Mouse (Mus musculus): ENCODE measurements around the gene Serpinb1a. TPM values are rescaled to one million over a fixed set of nuclear protein-coding genes. Genes with fewer than 3 reads are reported as not detected.

Serpinb1a gene
- polyA plus RNA-seq, 3 experiments from 2014 or later, result 10.1 to 86.4 (median 28.2) TPM

DNA sequence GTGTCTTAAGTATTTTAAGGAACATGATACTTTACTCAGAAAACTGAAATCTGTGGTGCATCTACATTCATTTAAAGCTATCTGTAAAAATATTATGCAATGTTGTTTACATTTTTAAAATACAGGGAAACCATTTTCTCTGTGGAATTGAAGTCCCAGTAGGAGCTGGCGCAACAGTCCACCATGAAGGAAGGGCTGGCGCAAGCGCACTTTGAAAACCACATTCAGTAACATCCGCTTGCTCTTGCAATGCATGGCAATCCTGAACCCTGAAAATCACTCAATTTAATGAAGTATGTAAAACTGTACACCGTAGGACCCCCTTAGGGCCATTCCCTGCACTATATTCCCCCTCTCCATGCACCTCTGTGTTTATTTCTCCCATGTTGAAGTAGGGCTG lies 16.5 kb downstream of the Serpinb1a start:
- ATAC-seq, result no peak

DNA sequence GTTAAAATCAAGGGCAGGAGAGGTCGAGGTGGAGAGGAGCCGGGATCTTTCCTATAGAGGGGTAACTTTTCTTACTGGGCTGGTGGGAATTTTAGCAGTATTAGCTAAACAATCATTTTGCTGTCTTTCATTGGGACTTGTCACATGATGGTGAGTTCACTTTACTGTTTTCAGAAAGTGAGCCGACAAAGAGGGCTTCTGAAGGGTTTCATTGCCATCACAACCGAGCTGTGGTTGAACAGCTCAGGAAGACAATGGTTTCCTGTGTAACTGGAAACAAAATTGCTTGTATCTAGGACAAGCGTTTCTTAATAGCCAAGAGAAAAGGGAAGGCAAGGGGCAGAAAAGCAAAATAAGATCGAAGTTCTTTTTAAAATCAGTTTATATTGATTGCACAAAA lies 17.7 kb downstream of the Serpinb1a start:
- peak; percentile 64 for ATAC-seq

DNA sequence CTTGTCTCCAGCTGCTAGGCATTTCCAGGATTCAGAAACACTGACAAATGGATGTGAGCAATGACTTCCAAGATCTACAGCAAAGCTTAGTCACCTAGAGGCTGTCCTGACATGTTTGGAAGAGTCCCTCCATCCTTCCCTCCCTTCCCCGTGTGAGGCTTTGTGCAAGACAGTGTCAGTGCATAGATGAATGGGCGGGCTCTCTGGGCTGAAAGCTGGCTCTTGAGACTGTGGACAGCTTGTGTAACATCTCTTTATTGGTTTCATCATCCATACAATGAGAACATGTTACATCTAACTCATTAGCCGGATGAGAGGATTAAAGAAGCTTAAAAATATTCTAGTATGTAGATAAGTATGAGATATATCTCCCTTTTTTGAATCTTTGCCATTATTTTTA lies 18.2 kb downstream of the Serpinb1a start:
- ATAC-seq, result no peak

DNA sequence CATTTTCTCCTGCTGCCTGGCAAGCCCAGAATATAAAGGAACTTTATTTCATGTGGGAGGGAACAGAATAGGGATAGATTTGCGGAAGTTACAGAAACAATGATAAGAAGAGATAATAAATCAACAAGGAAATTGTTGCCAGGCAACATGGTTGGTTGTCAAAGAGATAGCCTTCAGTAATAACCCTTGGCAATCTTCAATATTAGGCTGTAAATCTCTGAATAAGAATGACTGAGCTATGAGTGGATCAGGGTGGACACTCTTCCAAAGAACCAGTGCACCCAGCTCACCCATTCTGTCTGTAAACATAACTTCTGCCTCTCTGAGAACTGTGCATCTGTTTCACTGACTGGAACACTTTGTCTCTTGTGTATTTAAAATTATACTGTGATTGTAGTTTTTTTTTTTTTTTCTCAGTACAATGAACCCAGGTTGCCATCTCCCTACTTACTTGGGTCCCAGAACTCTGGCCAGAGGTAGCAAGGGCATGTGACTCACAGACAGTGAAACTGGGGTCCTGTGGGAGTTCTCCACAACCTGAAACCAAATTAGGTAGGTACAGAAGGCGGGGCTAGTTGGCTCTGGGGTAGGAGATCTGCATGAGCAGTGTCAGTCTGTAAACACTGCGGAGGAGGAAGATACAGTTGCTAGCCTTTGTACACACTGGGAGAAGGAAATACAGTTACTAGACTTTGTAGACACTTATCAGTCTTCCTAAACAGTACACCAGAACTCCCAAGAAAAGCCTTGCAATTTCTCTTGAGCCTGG lies 19.3 kb downstream of the Serpinb1a start:
- no peak for ATAC-seq

DNA sequence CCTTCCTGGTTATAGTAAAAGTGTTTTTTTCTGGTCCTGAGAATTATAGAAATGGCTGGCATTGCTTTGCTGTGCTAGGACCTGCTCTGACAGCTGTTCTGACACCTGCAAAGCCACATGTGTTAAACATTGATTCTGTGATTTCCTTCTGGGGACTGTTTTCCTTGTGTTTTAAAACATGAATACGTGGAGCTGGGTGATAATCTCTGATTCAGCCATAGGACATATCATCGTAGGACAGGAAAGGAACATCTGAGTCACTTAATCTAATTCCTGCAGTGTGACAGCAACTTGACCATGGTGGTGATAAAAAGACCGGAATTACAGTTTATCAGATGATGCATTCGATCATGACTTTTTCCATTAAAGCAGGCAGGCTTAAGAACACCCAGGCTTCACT lies 22.1 kb downstream of the Serpinb1a start:
- no peak for ATAC-seq

DNA sequence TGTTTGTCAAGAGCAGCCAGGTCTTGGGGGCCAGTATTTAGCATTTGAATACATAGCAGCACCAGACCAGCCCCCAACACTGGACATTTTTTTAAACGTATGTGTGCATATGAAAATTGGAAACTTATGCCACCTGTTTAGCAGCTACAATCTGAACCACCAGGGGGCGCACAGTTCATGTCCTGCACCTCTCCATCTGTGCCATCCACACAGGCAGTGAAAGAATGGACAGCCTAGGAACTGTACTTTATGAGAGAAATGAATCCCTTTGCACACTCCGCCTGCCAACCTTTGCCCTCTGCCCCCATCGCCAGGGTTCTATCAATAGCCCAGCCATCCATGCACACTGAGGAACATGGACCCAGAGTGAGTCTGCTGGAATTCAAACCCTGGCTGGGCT lies 23.0 kb downstream of the Serpinb1a start:
- no peak for ATAC-seq

DNA sequence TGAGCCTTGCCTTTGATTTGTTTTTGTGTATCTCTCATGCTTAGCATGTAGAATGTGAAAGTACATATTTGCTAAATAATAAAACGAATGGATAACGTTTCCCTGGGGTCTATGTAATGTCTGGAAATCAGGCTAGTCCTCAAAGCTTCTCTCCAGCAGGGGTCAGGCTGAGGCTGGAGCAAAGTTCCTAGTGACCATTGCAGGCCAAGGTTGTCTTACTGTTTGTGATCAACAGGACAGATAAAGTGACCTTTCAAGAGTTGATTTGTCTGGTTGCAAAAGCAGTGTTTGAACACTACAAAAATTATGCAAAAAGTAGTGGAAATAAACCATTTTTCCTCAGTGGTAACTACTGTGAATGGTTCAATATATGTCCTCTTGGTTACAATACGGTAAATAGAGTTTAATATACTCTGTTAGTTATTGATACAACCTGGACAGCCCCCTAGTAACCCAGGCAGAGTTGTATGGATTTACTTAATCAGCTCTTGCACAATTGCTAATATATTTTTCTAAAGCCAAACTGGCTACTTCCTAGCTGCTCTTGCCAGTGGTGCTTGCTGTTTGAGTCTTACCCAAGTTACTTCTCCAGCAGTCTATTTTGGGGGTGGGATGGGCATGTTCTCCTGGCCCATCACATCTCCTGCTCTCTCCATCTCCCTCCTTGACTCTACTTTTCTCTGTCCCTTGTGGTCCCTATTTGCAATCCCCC lies 23.7 kb downstream of the Serpinb1a start:
- ATAC-seq, result no peak

DNA sequence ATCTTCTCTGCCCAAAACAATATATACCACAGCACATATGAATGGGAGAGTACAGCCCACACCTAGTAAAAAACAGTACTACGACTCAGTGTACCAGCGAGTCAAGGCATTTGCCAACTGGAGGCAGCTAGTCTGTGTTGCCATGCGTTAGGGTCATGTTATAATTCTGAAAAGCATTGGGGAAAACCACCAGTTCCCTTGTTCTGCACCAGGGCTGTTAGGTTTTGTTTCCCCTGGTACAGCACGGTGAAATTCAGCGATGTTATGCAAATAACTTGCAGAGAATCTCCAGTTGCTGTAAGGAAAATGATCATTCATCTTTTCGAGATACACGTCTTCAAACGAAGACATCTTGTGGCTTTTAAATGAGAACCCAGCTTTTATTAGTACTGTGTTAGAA lies 25.4 kb downstream of the Serpinb1a start:
- no peak for ATAC-seq

DNA sequence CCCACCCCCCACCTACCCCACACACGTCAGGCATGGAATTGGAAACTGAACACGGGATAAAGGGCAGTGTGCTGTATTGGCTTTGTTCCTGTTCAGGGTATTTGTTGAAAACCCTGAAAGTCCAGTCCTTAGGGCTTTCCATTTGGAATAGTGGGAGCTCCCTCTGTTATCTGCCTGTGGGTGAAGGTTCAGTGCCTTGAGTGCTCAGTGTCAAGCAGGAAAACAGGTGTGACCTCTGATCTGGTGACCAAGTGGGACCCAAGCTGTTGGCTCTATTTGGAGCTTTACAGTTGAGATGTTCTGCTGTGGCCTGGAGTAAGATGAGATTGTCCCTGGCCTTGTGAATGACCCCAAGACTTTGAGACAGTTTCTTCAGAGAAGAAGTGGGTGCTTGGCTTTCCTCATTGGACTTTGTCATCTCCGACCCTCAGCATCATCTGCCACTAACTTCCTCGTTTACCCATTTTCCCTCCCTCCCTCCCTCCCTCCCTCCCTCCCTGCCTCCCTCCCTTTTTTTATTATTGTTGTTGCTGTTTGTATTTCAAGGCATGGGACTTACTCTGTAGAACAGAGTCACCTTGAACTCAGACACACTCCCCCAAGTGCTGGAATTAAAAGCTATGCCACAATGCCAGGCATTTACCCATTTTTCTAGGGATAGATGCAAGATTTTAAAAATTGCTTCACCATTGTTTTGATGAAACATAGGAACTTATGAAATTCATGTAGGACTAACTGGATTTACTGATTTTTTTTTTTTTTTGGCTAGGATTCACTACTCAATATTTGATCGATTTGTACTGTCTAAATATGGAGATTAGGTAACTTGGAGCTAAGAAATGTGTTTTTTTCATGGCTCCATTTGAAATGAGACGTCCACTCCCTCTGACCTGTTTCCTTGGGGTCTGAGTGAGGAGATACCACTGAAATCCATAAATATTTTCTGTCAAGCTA lies 26.3 kb downstream of the Serpinb1a start:
- ATAC-seq, result no peak

DNA sequence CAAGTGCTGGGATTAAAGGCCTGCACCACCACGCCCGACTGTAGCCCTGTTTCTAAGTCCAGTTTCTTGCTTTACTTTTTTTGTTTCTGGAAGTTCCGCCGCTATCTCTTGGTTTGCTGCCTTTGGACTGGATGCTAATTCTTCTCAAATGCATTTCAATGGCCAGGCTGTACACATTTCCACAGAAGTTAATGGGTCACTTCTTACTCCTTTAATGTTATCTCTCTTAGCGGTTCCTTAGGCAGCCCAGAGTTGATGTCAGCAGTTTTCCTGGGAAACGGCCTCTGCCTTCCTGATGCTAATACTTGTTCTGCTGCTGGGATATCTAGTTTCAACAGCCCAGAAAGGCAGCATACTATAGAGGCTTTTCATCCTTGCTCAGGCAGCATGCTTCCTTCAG lies 27.9 kb downstream of the Serpinb1a start:
- ATAC-seq, result no peak

DNA sequence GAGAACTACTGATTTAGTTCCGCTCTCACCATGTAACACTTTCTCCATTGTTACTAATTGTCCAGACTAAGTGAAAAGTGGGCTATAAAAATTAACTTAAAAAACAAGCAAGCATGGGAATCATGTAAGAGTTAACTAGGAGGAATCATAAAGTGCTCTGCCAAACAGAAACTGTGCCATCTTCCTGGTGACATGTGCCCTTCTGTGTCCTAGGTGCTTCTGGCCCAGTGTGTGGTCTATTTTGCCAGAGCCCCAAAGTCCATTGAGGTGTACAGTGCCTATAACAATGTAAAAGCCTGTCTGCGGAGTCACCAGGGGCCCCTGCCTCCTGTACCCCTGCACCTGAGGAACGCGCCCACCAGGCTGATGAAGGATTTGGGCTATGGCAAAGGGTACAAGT lies 29.3 kb downstream of the Serpinb1a start:
- no peak for ATAC-seq

DNA sequence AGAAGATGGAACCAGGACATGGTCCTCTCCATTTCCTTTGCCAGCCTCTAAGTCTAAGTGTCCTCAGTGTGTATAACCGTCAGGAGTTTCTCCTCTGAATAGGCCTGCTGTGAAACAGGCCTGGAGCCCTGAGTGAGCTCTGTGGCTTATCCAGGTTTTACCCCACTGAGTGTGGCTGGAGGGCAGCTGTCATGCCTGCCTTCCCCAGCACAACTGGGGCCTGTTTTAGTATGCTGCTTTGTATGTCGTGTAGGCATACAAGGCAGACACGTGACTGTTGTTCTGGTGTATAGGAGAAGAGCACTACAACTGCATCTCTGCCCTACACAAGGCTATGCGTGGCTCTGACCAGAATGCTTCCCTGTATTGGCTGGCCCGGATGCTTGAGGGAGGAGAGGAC lies 31.1 kb downstream of the Serpinb1a start:
- ATAC-seq, result no peak

DNA sequence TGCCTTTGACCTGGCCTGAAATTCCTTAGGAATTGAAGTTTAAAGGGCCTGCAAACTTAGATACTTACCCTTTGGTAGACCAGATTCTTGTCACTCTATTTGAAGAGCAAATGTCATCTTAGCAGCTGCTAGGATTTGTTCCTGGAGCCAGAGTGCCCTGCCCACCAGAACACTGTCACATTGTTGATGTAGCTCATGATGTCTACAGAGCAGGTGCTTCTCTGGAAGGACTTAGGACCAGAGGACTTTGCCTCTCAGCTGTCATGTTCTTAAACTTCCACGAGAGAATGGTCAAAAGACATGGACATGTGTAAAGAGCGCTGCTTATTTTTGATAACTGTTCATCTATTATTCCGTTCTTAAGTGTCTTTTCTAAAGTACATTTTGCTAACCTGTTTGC lies 31.7 kb downstream of the Serpinb1a start:
- no peak for ATAC-seq

DNA sequence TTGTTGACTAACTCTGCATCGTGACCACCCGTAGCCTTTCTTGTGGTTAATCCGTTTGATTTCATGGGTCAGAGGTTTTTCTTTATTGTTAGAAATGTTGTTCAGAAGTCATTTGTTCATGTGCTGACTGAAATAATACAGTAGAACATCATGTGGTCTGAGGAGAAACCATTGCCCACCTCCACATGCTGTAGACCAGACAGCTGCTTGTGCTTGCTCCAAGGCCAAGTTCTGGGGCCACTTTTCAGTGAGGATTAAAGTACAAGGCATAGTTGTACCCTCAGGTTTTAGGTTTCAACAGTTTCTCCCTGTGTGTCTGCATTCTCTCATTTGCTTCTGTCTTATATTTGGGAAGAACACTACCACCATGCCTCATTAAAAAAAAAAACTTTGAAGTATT lies 43.4 kb downstream of the Serpinb1a start:
- no peak for ATAC-seq

DNA sequence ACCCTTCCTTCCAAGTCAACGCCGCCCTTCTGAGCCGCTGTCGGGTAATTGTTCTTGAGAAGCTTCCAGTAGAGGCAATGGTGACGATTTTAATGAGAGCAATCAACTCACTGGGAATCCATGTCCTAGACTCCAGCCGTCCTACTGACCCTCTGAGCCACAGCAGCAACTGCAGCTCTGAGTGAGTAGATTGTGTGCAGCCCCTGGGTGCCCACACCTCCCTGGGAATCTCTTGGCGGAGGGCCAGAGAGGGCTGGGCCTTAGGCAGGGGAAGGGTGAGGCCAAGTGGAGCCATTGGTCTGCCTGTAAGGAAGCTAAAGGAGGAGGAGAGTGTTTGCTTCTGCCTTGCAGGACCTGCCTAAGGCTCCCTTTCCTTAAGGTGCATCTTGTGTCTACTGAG lies 44.2 kb downstream of the Serpinb1a start:
- no peak for ATAC-seq

DNA sequence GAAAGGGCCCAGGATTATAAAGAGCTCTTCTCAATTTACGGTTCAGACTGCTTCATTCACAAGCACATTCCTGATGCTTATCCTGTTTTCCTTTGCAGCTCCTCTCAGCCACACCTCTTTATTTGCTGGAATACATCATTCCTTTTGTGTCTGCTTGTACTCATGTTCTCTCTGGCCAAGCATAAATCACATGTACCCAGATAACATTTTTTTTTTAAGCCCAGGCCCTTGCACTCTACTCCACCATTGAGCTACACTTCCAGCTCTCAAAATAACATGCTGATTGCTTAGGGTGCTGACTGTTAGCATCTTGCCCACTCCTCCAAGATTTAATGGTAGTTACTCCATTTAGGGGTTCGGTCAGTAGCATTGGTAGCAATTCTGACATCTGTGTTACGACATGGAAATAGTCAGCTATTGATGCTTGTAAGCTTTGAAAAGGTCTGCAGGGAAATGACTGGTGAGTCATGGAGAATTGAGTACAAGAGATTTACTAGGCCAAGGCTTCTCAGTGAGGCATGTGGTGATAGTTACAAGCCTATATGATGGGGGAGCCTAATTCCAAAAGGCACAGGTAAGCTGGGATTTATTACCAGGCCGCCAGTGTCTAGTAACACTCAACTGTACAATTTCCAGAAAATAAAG lies 47.2 kb downstream of the Serpinb1a start:
- ATAC-seq, result no peak

DNA sequence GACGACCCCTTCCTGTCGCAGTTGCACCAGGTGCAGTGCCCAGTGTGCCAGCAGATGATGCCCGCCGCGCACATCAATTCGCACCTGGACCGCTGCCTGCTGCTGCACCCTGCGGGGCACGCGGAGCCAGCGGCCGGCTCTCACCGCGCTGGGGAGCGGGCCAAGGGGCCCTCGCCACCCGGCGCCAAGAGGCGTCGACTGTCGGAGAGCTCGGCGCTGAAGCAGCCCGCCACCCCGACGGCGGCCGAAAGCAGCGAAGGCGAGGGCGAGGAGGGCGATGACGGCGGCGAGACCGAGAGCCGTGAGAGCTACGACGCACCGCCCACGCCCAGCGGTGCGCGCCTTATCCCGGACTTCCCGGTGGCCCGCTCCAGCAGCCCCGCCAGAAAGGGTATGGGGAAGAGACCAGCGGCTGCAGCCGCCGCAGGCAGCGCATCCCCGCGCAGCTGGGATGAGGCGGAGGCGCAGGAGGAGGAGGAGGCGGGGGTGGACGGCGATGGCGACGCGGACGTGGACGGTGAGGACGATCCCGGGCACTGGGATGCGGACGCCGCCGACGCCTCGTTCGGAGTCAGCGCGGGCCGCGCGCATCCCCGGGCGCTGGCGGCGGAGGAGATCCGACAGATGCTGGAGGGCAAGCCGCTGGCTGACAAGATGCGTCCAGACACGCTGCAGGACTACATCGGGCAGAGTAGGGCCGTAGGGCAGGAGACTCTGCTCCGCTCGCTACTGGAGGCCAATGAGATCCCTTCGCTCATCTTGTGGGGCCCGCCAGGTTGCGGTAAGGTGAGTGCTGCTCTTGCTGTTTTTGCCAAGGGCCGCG lies 48.5 kb downstream of the Serpinb1a start, which contains the start of gene D930007J09Rik:
Gene D930007J09Rik, minus strand, starts transcription at position 591 of the 823 bp plus-strand sequence.
- ATAC-seq, result peak; percentile 11

DNA sequence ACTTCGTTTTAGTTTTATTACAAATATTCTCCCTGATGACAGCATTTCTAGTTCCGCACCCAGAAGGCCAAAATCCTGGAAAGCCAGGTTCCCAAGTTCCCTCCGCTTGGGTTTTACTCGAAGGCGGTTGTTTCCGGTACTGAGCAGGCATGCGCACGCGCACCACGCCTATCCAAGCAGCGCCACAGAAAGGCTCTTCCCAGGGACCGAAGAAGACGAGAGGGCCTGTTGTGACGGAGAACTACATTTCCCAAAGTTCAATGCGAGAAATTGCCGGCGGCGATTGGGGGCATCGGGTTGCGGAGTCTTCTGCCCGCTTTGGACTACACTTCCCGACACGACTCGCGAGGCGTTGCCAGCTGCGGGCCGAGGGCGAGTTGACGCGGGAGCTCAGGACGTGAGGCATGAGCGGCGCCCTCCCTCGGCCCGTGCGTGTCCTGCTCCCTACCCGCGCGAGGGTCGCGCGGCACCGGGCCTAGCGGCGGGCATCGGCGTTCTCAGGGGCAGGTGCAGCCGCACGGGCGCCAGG lies 49.2 kb downstream of the Serpinb1a start, which contains the start of gene Wrnip1:
Gene Wrnip1, plus strand, starts transcription at position 346 of the 529 bp plus-strand sequence.
- ATAC-seq, result peak; percentile 95

DNA sequence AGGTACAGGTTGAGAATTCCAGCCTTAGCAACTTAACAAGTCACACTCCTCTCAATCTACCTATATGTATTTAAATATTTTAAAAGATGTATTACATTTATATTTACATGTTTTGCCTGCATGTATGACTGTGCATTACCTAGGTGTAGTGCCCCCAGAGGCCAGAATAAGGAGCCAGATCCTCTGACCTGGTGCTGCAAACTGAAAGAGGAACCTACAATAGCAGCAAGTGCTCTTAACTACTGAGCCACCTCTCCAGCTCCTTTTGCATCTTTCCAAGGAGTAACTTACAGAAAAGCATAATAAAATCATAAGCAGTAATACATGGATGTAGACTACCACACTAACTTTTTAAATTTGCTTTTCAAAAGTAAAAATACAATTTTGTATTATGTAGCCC lies 50.1 kb downstream of the Serpinb1a start:
- no peak for ATAC-seq

DNA sequence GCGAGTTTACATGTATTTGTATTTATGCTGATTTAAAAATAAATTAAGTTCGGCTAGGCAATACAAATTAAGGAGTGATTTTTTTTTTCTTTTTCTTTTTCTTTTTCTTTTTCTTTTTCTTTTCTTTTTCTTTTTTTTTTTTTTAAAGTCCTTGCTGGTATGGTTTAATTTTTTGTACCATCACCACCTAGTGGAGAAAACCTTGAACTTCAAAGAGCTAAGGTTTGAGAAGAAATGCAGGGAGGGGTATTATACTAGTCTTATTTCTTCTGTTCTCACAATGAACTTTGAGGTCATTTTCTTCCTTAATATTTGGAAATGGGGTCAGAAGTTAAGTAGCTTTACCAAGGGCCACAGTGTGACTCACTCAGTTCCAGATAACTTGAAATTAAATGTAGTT lies 51.9 kb downstream of the Serpinb1a start:
- no peak for ATAC-seq

DNA sequence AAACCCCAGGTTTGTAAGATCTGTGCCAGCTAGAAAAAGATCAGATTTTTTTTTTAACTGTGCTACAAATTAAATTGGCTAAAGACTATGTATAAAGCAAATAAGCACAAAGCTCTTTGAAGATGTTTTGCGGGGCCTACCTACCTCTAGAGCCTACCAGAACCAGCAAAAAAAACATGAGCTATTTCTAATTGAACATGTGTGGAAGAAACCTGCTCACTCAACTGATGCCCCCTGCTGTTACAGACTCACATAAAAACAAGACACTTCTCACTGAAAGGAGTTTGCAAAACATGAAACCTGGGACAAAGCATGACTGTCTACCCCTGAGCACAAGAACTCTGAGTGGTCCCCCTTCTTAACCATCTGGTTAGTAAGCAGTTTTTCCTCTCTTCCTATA lies 53.9 kb downstream of the Serpinb1a start:
- ATAC-seq, result no peak
